ENCODE assay signal across 17 mouse cellular contexts in the genomic region with DNA sequence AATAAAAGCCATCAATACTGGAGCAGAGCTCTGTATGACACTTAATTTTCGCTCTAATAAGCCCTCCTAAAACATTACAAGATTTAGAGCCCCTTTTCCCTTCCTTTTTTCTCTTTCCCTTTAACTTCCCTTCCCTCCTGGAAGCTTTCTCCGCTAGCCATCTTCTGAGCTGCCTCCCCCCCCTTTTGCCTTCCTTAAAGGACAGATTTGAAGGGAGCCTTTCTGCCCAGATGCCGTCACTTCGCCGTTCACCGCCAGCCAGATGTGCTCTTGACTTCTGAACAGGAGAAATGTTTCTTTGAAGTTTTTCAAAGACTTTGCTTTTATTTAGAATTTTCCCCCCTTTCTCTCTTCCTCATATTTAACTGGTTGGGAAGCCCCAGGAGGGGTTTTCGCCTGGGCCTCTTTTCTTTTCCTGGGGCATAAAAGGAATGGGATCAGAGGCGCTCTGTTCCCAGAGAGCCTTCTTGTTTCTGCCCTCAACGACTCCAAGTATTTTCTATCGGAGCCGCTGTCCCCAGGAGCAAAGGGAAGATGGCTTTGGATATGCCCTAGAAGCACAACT.
DNase-seq lines count a peak whose midpoint lies in the region; ATAC-seq lines count a peak whose summit lies in the region.
"Had no signal": no experiment of that assay in that cellular context is flagged by ENCODE, and none has a peak within 500 bp of the region (broad histone marks: within the 10 kb centered on the region; RNA-seq: fewer than 3 reads in every experiment).

No protein-coding gene starts in this region.

- 29% methylated on average over 11 of the region's 11 CpGs for WGBS in hindbrain, embryonic 12.5 days
- 40% methylated on average over 11 of the region's 11 CpGs for WGBS in hindbrain, embryonic 16.5 days
- 36% methylated on average over 11 of the region's 11 CpGs for WGBS in embryonic facial prominence, embryonic 10.5 days
- 20% methylated on average over 11 of the region's 11 CpGs for WGBS in midbrain, embryonic 15.5 days

- H3K27ac ChIP-seq in hindbrain, embryonic 12.5 days: 0 out of 2 replicates have a peak overlapping the region, but pooled peaks have one; percentile 1
- no peak overlapping the region for H3K27ac ChIP-seq in hindbrain, embryonic 16.5 days (ENCODE audit: low read depth, low read length)
- no peak overlapping the region for H3K27ac ChIP-seq in embryonic facial prominence, embryonic 10.5 days (replicated peaks)
- no peak overlapping the region for H3K27ac ChIP-seq in midbrain, embryonic 15.5 days
- H3K27ac ChIP-seq: forebrain, embryonic 12.5 days; heart, embryonic 10.5 days; hindbrain, embryonic 13.5 days; intestine, embryonic 15.5 days had no signal

- H3K9ac ChIP-seq in hindbrain, embryonic 12.5 days: no peak overlapping the region
- H3K9ac ChIP-seq in hindbrain, embryonic 16.5 days (ENCODE audit: low read depth, low read length): no peak overlapping the region
- H3K9ac ChIP-seq in midbrain, embryonic 15.5 days: no peak overlapping the region
- H3K9ac ChIP-seq: forebrain, embryonic 12.5 days; hindbrain, embryonic 13.5 days; intestine, embryonic 15.5 days; liver, postnatal 0 days had no signal

- H3K4me3 ChIP-seq in hindbrain, embryonic 12.5 days: no peak overlapping the region
- H3K4me3 ChIP-seq in hindbrain, embryonic 16.5 days (ENCODE audit: low read length): no peak overlapping the region
- H3K4me3 ChIP-seq in embryonic facial prominence, embryonic 10.5 days: no peak overlapping the region
- no peak overlapping the region for H3K4me3 ChIP-seq in midbrain, embryonic 15.5 days
- H3K4me3 ChIP-seq: forebrain, embryonic 12.5 days; heart, embryonic 10.5 days; hindbrain, embryonic 13.5 days; intestine, embryonic 15.5 days had no signal

- no peaks in the 10 kb centered on the region for H3K36me3 ChIP-seq in hindbrain, embryonic 12.5 days
- H3K36me3 ChIP-seq in hindbrain, embryonic 16.5 days (ENCODE audit: control insufficient read depth, insufficient read depth, low read length): no peaks in the 10 kb centered on the region
- H3K36me3 ChIP-seq in embryonic facial prominence, embryonic 10.5 days (replicated peaks): no peaks in the 10 kb centered on the region
- no peaks in the 10 kb centered on the region for H3K36me3 ChIP-seq in midbrain, embryonic 15.5 days (replicated peaks)
- H3K36me3 ChIP-seq: forebrain, embryonic 12.5 days; heart, embryonic 10.5 days; hindbrain, embryonic 13.5 days; intestine, embryonic 15.5 days had no signal

- no peaks in the 10 kb centered on the region for H3K9me3 ChIP-seq in hindbrain, embryonic 12.5 days (replicated peaks)
- no peaks in the 10 kb centered on the region for H3K9me3 ChIP-seq in hindbrain, embryonic 16.5 days (ENCODE audit: control insufficient read depth, low read length)
- H3K9me3 ChIP-seq in embryonic facial prominence, embryonic 10.5 days: no peaks in the 10 kb centered on the region
- no peaks in the 10 kb centered on the region for H3K9me3 ChIP-seq in midbrain, embryonic 15.5 days
- H3K9me3 ChIP-seq: forebrain, embryonic 12.5 days; heart, embryonic 10.5 days; hindbrain, embryonic 13.5 days; intestine, embryonic 15.5 days had no signal

- H3K4me2 ChIP-seq in hindbrain, embryonic 12.5 days (replicated peaks): no peak overlapping the region
- no peak overlapping the region for H3K4me2 ChIP-seq in hindbrain, embryonic 16.5 days (ENCODE audit: low read length)
- 0 out of 2 replicates have a peak overlapping the region, but pooled peaks have one; percentile 3 for H3K4me2 ChIP-seq in midbrain, embryonic 15.5 days
- H3K4me2 ChIP-seq: forebrain, embryonic 12.5 days; hindbrain, embryonic 13.5 days; intestine, embryonic 15.5 days had no signal

- no peak for ATAC-seq in hindbrain, embryonic 12.5 days (ENCODE audit: low FRiP score)
- no peak for ATAC-seq in hindbrain, embryonic 16.5 days
- ATAC-seq in midbrain, embryonic 15.5 days (replicated peaks): 0 out of 2 replicates have a peak, but pooled peaks have one; percentile 54
- ATAC-seq in activated CD4-positive, CD25-positive, alpha-beta regulatory T cell, adult 4 months: no peak
- ATAC-seq: intestine, embryonic 15.5 days; liver, postnatal 0 days had no signal

- no peaks in the 10 kb centered on the region for H3K27me3 ChIP-seq in hindbrain, embryonic 12.5 days
- H3K27me3 ChIP-seq in hindbrain, embryonic 16.5 days (replicated peaks; ENCODE audit: control insufficient read depth, insufficient read depth, low read length): no peaks in the 10 kb centered on the region
- no peaks in the 10 kb centered on the region for H3K27me3 ChIP-seq in embryonic facial prominence, embryonic 10.5 days (replicated peaks; ENCODE audit: low read depth, poor library complexity, severe bottlenecking)
- H3K27me3 ChIP-seq in midbrain, embryonic 15.5 days (replicated peaks): no peaks in the 10 kb centered on the region; the same call in 1 of the 2 replicates
- H3K27me3 ChIP-seq: forebrain, embryonic 12.5 days; hindbrain, embryonic 13.5 days; intestine, embryonic 15.5 days had no signal

- DNase-seq in embryonic facial prominence, embryonic 10.5 days (ENCODE audit: low spot score): peak; percentile 35
- DNase-seq in forelimb bud, embryonic 11.5 days (ENCODE audit: low read depth, low spot score): peak; percentile 57
- DNase-seq in heart, adult 11 months: no peak
- DNase-seq: B cell, adult 2 months; cerebellum, adult 8-10 months; liver, postnatal 0 days; right cerebral cortex, postnatal 25 days; thymus, adult 18-20 months; thymus, postnatal 4 days had no signal

- peaks cover 4% of the 10 kb centered on the region; the same call in 1 of the 2 replicates for H3K4me1 ChIP-seq in hindbrain, embryonic 12.5 days
- H3K4me1 ChIP-seq in hindbrain, embryonic 16.5 days (ENCODE audit: control insufficient read depth, insufficient read depth, low read depth, low read length): no peaks in the 10 kb centered on the region
- peaks cover 29% of the 10 kb centered on the region for H3K4me1 ChIP-seq in embryonic facial prominence, embryonic 10.5 days
- H3K4me1 ChIP-seq in midbrain, embryonic 15.5 days: peaks cover 12% of the 10 kb centered on the region; the same call in 1 of the 2 replicates
- H3K4me1 ChIP-seq: hindbrain, embryonic 13.5 days; intestine, embryonic 15.5 days had no signal
